Mouse (Mus musculus) heart, embryonic 14.5 days (tissue): ENCODE measurements around the gene Olfr370. TPM values are rescaled to one million over a fixed set of nuclear protein-coding genes. Genes with fewer than 3 reads are reported as not detected.

Experiments used
- ATAC-seq: fragments of 200-750 bp; cut with Nextera tagmentation; 2 replicates; pipeline ENCODE4 v1.8.0; 2017; ENCODE audit warnings: low read depth, moderate TSS enrichment; ENCODE audit not compliant: insufficient number of reproducible peaks, insufficient read depth, low FRiP score
- H3K27ac ChIP-seq, 2 experiments: fragments of 200-500 bp in 1 of 2; fragments of 300-500 bp in 1 of 2; sonication (generic) in 1 of 2; replicated peaks in 1 of 2; 2 replicates each; pipeline ENCODE4 v1.5.1; 2012 to 2014; ENCODE audit warnings: low read depth in 2 of 2, low read length in 2 of 2, control low read depth in 1 of 2, mild to moderate bottlenecking in 1 of 2, mixed read lengths in 1 of 2; ENCODE audit not compliant: control insufficient read depth in 1 of 2, insufficient read depth in 1 of 2
- H3K27me3 ChIP-seq: fragments of 300-500 bp; sonication (generic); 2 replicates; pipeline ENCODE4 v1.6.1; 2014; ENCODE audit warnings: mild to moderate bottlenecking, low read length, control low read depth; ENCODE audit not compliant: control insufficient read depth, insufficient read depth
- H3K36me3 ChIP-seq: fragments of 300-500 bp; sonication (generic); 2 replicates; pipeline ENCODE4 v1.6.1; 2014; ENCODE audit warnings: mild to moderate bottlenecking, control low read depth, low read length, mixed read lengths; ENCODE audit not compliant: control insufficient read depth, insufficient read depth
- H3K4me1 ChIP-seq, 2 experiments: fragments of 200-500 bp in 1 of 2; fragments of 300-500 bp in 1 of 2; sonication (generic) in 1 of 2; 2 replicates each; pipeline ENCODE4 v1.6.1; 2012 to 2014; ENCODE audit warnings: low read length in 2 of 2, control low read depth in 1 of 2, mixed read lengths in 1 of 2; ENCODE audit not compliant: control insufficient read depth in 2 of 2, insufficient read depth in 2 of 2
- H3K4me2 ChIP-seq: fragments of 300-500 bp; sonication (generic); 2 replicates; pipeline ENCODE4 v1.6.1; 2014; ENCODE audit warnings: mild to moderate bottlenecking, low read length
- H3K4me3 ChIP-seq, 2 experiments: fragments of 200-500 bp in 1 of 2; fragments of 300-500 bp in 1 of 2; sonication (generic) in 1 of 2; 2 replicates each; pipeline ENCODE4 v1.5.1; 2012 to 2014; ENCODE audit warnings: low read length in 2 of 2, mild to moderate bottlenecking in 2 of 2, control low read depth in 1 of 2, low read depth in 1 of 2, moderate library complexity in 1 of 2; ENCODE audit not compliant: control insufficient read depth in 1 of 2, insufficient read depth in 1 of 2
- H3K9ac ChIP-seq: fragments of 300-500 bp; sonication (generic); 2 replicates; pipeline ENCODE4 v1.6.1; 2014; ENCODE audit warnings: mild to moderate bottlenecking, low read length
- H3K9me3 ChIP-seq: fragments of 300-500 bp; sonication (generic); 2 replicates; pipeline ENCODE4 v1.6.1; 2016; ENCODE audit warnings: low read length, control low read depth; ENCODE audit not compliant: control insufficient read depth
- WGBS: fragments of 180-500 bp; shearing (Covaris S2); extraction: QIAGEN DNeasy Blood & Tissue Kit; methylation state at CpG from one replicate; pipeline ENCODE4 v1.1.7; 2014; 5-methylcytosine and 5-hydroxymethylcytosine counted together
- polyA plus RNA-seq: library from polyadenylated mRNA; unstranded; fragments of >200 nt; fragmentation: Nextera tagmentation; extraction: Ambion mirVana; gene quantifications from 2 replicates; pipeline ENCODE4 v1.2.1, GENCODE M21; 2014

The Olfr370 gene
- polyA plus RNA-seq, 1 experiment from 2014 or later = not detected

DNA sequence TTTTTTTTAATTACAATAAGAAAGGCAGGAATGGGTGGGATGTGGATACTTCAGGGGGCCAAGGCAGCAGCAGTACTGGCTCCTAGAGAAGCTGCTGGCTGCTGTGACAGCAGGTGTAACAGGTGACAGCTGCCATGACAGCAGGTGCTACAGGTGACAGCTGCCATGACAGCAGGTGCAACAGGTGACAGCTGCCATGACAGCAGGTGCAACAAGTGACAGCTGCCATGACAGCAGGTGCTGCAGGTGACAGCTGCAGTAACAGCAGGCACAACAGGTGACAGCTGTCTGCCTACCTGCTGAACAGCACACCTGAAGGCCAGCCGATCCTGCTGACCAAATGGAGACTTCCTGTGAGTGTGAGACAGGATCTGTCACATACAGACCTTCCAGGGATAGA, 49.2 kb downstream of the Olfr370 start:
- Histone ChIP-seq H3K4me3 (no peak overlapping the region), H3K4me1 (peaks cover 13 to 38% of the 10 kb centered on the region in 2 experiments), H3K9me3 (no peaks in the 10 kb centered on the region)

DNA sequence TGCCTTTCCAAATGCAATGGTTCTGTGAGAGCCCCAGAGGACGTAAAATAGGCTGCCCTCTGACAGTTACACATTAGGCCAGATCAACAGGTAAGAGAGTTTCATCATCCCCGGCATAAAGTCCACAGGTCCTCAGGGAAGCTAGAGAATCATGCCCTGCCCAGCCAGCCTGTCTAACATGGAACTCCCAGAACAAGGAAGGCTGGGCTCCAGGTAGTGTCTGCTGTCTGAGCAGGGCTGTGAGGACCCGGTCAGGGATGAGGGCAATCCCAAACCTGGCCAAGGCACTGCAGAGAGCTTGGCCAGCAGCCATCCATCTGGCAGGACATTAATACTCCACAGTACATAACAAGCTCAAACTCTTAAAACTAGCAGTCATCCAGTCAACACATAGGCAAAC, 49.8 kb downstream of the Olfr370 start:
- 73% methylated on average over 3 of the region's 3 CpGs for WGBS
- Histone ChIP-seq H3K9ac (no peak overlapping the region; the same call in 1 of the 2 replicates), H3K36me3 (peaks cover 60% of the 10 kb centered on the region), H3K27ac (0 out of 4 replicates have a peak overlapping the region, but pooled peaks of 1 of the 2 experiments have one; percentile 19), H3K4me2 (no peak overlapping the region), H3K9me3 (no peaks in the 10 kb centered on the region), H3K27me3 (no peaks in the 10 kb centered on the region), H3K4me1 (peaks cover 12 to 35% of the 10 kb centered on the region in 2 experiments), H3K4me3 (no peak overlapping the region)
- no peak for ATAC-seq

More for the DNA sequence above, 49.2 kb downstream of the Olfr370 start:
- Histone ChIP-seq H3K27me3 (no peaks in the 10 kb centered on the region), H3K9ac (no peak overlapping the region), H3K27ac (0 out of 4 replicates have a peak overlapping the region, but pooled peaks of 1 of the 2 experiments have one; percentile 1), H3K36me3 (peaks cover 60% of the 10 kb centered on the region), H3K4me2 (no peak overlapping the region)
- WGBS = 81% methylated on average over 1 of the region's 1 CpGs
- no peak for ATAC-seq

DNA sequence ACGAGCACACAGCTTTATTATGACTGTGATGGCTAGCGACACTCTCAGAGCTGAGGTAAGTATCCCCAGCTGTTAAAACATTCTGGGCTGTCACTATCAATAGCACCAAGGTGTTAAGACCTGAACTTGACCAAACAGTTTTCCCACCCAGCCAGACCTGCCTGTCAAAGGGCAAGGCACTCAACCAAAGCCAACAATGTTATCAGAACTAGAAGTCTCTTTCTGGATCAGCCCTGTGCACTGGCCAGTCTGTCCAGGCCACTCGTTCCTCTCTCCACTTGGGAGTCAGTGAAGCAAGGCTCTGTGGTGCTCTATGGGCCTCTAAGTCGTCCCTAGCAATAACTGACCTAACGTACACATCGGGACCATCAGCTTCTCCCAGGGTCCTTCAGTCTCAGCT, 52.1 kb downstream of the Olfr370 start:
- Histone ChIP-seq H3K9ac (no peak overlapping the region; the same call in 1 of the 2 replicates), H3K4me3 (no peak overlapping the region), H3K4me2 (no peak overlapping the region), H3K4me1 (peaks cover 10 to 32% of the 10 kb centered on the region in 2 experiments), H3K27ac (no peak overlapping the region), H3K9me3 (no peaks in the 10 kb centered on the region), H3K36me3 (peaks cover 76% of the 10 kb centered on the region), H3K27me3 (no peaks in the 10 kb centered on the region)
- ATAC-seq = no peak
- 59% methylated on average over 6 of the region's 6 CpGs for WGBS

DNA sequence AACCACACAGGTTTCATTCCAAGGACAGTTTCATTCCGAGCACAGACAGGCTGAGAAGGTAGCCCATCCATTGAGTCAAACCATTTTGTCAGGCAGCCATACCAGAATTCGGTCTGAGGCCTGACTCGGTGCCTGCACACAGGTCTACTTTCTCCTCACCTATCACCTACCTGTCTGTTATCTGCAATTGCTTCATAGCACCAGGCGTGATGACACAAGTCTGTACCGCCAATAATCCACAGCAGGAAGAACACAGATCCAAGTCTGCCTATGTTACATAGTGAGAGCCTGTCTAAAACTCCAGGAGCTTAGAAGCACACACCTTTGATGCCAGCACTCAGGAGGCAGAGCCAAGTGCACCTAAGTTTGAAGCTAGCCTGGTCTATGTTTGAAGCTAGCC, 53.3 kb downstream of the Olfr370 start:
- 91% methylated on average over 5 of the region's 5 CpGs for WGBS
- Histone ChIP-seq H3K4me1 (peaks cover 12 to 41% of the 10 kb centered on the region in 2 experiments), H3K27me3 (no peaks in the 10 kb centered on the region), H3K4me2 (no peak overlapping the region), H3K9me3 (no peaks in the 10 kb centered on the region), H3K36me3 (peaks cover 69% of the 10 kb centered on the region), H3K4me3 (no peak overlapping the region), H3K9ac (no peak overlapping the region), H3K27ac (no peak overlapping the region)
- no peak for ATAC-seq

DNA sequence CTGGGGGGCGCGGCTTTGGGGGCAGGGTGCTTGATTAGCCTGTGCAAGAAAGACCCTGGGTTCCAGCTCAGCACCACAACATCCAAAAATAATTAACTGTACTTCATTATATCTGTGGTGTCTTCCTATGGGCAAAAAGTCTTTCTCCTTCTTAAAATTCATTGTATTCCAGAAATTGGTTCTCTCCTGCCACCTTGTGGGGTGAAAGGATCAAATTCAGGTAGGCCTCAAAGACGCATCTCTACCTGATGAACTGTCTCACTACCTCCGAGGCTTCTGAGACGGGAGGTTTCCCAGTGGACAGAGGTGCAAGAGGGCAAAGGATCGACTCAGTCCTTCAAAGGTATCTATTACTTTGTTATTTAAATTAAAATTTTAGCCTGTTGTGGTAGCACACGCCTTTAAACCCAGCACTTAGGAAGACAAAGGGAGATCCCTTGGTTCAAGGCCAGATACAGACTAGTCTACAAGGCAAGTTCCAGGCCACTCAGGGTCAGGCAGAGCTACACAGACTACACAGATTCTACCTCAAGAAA, 55.0 kb downstream of the Olfr370 start:
- Histone ChIP-seq H3K9me3 (no peaks in the 10 kb centered on the region), H3K36me3 (peaks cover 55% of the 10 kb centered on the region), H3K27ac (no peak overlapping the region), H3K4me2 (no peak overlapping the region), H3K9ac (no peak overlapping the region), H3K27me3 (no peaks in the 10 kb centered on the region), H3K4me3 (no peak overlapping the region), H3K4me1 (peaks cover 8 to 32% of the 10 kb centered on the region in 2 experiments; a peak in 3 of 4 replicates)
- ATAC-seq = no peak
- 85% methylated on average over 7 of the region's 7 CpGs for WGBS

DNA sequence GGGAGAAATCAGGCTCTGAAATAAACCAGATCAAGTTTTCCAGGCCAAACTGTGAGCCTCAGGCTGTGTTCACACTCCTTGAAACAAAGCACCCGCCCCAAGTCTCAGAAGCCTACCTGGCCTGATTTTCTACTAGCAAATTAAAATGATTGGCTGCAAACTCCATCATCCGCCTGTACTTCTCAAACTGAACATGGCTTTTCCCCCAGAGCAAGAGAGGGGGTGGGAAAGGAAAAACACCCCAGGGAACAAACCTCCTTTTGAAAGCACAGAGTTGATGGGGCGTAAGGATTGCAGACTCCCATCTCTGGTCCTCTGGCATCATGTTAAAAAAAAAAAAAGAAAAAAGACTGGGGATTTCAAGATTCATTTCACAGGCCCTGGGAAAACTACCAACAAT, 57.1 kb downstream of the Olfr370 start:
- peak overlapping the region; percentile 96; the same call in 1 of the 2 replicates for H3K9ac ChIP-seq
- WGBS = 82% methylated on average over 3 of the region's 3 CpGs

DNA sequence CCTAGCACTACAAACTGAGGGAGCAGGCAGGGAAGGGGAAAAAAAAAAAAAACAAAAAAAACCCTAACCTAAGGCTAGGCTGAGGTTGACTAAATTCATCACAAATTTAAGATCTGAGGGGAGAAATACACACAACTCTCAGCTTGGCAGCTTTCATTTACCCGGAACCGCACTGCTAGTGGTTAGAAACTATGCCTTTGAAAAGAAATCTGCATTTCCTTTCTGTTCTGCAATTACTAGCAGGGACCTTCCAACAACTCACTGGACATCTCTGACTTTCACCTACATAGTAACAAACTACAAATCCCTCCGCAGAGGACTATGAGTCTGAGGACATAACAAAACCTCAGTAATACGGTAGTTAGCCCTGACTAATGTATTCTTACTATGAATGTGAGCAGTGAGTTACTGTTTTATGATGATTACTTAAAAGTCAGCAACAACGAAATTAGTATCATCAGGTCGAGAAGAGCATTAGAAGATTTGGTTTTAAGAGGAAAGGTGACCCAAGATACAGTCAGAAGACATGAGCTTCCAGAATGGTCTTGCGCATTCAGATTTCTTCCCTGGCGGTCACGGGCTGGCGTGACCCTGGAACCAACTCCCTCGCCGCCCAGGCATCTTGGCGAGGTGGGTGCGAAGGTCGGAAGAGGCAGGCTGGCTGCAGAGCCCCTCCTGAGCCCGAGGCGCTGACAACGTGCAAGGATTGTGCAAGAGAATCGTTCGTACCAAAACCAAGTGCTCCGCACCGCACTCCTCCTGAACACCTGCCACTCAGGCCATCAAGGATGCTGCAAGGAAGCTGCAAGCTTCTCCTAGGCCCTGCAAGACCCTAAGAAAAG, 58.0 kb downstream of the Olfr370 start:
- peak overlapping the region; percentile 87 to 90 for H3K27ac ChIP-seq
- H3K36me3 ChIP-seq = peaks cover 32% of the 10 kb centered on the region
- H3K4me3 ChIP-seq = peak overlapping the region; percentile 72 to 91
- H3K4me1 ChIP-seq = peaks cover 5 to 21% of the 10 kb centered on the region in 2 experiments; a peak in 3 of 4 replicates
- H3K4me2 ChIP-seq = peak overlapping the region; percentile 99
- H3K9me3 ChIP-seq = no peaks in the 10 kb centered on the region
- no peaks in the 10 kb centered on the region for H3K27me3 ChIP-seq
- H3K9ac ChIP-seq = peak overlapping the region; percentile 96
- ATAC-seq = no peak; the same call in 1 of the 2 replicates
- 7% methylated on average over 22 of the region's 22 CpGs for WGBS

More for the DNA sequence above, 57.1 kb downstream of the Olfr370 start:
- no peaks in the 10 kb centered on the region for H3K27me3 ChIP-seq
- peaks cover 40% of the 10 kb centered on the region for H3K36me3 ChIP-seq
- H3K27ac ChIP-seq = no peak overlapping the region
- H3K9me3 ChIP-seq = no peaks in the 10 kb centered on the region
- H3K4me3 ChIP-seq = peak overlapping the region; percentile 11 to 91; a peak in 2 of 4 replicates
- no peak for ATAC-seq
- H3K4me1 ChIP-seq = peaks cover 8 to 28% of the 10 kb centered on the region in 2 experiments; a peak in 3 of 4 replicates
- H3K4me2 ChIP-seq = peak overlapping the region; percentile 99
